Mouse (Mus musculus): ENCODE results near the gene Mrc1. TPM values are rescaled to one million over a fixed set of nuclear protein-coding genes. Genes with fewer than 3 reads are reported as not detected.
A peak's percentile ranks its signal among the peaks of the same experiment; 100 is the strongest.

Mrc1 gene
- polyA plus RNA-seq, 1 experiment from 2014 or later, result 1.2 TPM

DNA sequence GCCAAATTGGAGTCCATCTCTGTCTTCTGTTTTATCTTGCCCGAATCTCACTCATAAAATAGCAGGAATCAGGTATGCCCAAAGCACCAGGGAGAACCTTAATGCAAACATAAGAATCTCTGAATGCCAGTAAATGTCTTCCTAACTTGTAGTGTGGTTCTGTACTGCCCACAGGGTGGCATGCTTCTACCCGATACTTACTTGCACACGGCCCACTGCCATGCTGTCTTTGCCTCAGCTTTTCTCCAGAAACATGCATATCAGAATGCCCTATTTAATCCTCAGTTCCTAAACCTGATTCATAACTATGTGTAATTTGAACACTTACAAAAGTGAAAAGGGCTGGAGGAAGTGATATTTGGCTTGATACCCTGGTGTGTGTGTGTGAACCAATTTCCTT is 22.7 kb downstream of the Mrc1 start:
- whole genome bisulfite sequencing (ENCODE audit: insufficient replicate concordance), result 77% methylated on average over 3 of the region's 3 CpGs
- H3K27ac ChIP-seq (ENCODE audit: low read depth, low read length), result no peak overlapping the region
- no peak overlapping the region for H3K4me2 ChIP-seq
- ATAC-seq (replicated peaks; ENCODE audit: insufficient number of reproducible peaks, low FRiP score, low TSS enrichment), result no peak
- H3K9me3 ChIP-seq (replicated peaks; ENCODE audit: control insufficient read depth, low read length), result no peaks in the 10 kb centered on the region
- H3K9ac ChIP-seq (ENCODE audit: low read depth, low read length), result no peak overlapping the region
- H3K4me3 ChIP-seq (ENCODE audit: low read depth, low read length), result no peak overlapping the region
- H3K4me1 ChIP-seq (ENCODE audit: control insufficient read depth, insufficient read depth, low read length), result no peaks in the 10 kb centered on the region
- no peaks in the 10 kb centered on the region for H3K36me3 ChIP-seq (ENCODE audit: control insufficient read depth, insufficient read depth, low read length)
- H3K27me3 ChIP-seq (ENCODE audit: control insufficient read depth, insufficient read depth, low read length), result no peaks in the 10 kb centered on the region

DNA sequence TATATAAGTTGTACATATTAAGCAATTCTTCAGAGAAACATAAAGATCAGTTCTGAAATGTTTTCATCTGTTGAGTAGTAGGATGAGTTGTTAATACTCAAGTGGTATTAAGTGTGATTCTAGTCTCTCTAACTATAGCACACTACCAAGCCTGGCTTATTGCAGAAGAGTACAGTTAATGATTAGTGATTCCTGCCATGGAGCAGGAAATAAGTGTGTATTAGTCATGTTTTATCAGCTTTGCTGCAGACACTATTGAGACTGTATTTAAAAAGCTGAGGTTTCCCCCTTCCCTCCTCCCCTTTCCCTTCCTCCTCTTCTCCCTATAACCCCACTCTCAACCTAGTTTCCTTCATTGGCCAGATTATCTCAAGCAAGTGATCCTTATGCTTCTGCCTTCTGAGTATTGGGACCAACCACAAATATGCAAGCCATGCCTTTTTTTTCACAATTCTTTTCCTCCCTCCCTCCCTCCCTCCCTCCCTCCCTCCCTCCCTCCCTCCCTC is 29.2 kb downstream of the Mrc1 start:
- H3K4me2 ChIP-seq, result no peak overlapping the region
- ATAC-seq (replicated peaks; ENCODE audit: insufficient number of reproducible peaks, low FRiP score, low TSS enrichment), result no peak
- H3K4me1 ChIP-seq (ENCODE audit: control insufficient read depth, insufficient read depth, low read length), result no peaks in the 10 kb centered on the region
- no peaks in the 10 kb centered on the region for H3K9me3 ChIP-seq (replicated peaks; ENCODE audit: control insufficient read depth, low read length)
- H3K9ac ChIP-seq (ENCODE audit: low read depth, low read length), result no peak overlapping the region
- no peaks in the 10 kb centered on the region for H3K36me3 ChIP-seq (ENCODE audit: control insufficient read depth, insufficient read depth, low read length)
- H3K27ac ChIP-seq (ENCODE audit: low read depth, low read length), result no peak overlapping the region
- no peak overlapping the region for H3K4me3 ChIP-seq (ENCODE audit: low read depth, low read length)
- H3K27me3 ChIP-seq (ENCODE audit: control insufficient read depth, insufficient read depth, low read length), result no peaks in the 10 kb centered on the region

DNA sequence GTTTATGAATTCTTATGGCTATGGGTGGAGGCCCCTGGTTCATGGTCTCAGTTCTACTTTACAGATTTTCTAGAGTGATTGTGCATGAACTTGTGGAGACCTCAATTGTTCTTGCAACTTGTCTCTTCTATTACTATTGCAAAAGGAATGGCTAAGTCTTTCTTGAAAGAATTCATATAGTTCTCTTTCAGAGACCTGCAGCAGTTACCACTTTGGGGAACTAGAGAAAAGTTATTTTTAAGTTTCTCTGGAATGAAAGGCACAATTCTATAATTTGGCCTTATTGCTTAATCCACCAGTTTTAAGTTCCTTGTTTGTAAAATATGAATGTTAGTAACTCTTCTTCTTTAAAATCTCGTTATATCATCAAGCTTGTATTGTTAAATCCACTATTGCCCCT is 32.9 kb downstream of the Mrc1 start:
- no peaks in the 10 kb centered on the region for H3K4me1 ChIP-seq (ENCODE audit: control insufficient read depth, insufficient read depth, low read length)
- 71% methylated on average over 1 of the region's 1 CpGs for WGBS (ENCODE audit: insufficient replicate concordance)
- no peak overlapping the region for H3K4me2 ChIP-seq
- no peak overlapping the region for H3K9ac ChIP-seq (ENCODE audit: low read depth, low read length)
- no peak overlapping the region for H3K27ac ChIP-seq (ENCODE audit: low read depth, low read length)
- no peaks in the 10 kb centered on the region for H3K27me3 ChIP-seq (ENCODE audit: control insufficient read depth, insufficient read depth, low read length)
- H3K36me3 ChIP-seq (ENCODE audit: control insufficient read depth, insufficient read depth, low read length), result no peaks in the 10 kb centered on the region
- ATAC-seq (replicated peaks; ENCODE audit: insufficient number of reproducible peaks, low FRiP score, low TSS enrichment), result no peak
- H3K9me3 ChIP-seq (replicated peaks; ENCODE audit: control insufficient read depth, low read length), result no peaks in the 10 kb centered on the region
- no peak overlapping the region for H3K4me3 ChIP-seq (ENCODE audit: low read depth, low read length)

DNA sequence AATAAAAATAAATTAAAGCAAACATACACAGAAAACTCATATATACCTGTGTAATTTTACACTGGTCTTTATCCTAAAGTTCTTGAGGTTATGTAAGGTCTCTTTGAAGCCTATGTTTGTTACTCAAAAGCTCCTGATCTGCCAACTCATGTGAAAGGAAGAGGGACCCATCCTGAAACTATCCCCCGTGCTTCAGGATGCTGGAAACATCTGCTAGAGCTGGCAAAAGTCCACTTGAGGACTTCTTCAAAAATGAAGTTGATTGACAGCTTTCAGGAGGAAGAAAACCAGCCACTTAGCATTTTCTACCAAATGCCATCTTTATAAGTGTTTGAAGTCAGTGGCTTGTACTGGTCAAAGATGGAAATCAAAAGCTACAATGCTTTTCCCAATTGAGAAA is 40.0 kb downstream of the Mrc1 start:
- ATAC-seq (replicated peaks; ENCODE audit: insufficient number of reproducible peaks, low FRiP score, low TSS enrichment), result no peak
- no peaks in the 10 kb centered on the region for H3K4me1 ChIP-seq (ENCODE audit: control insufficient read depth, insufficient read depth, low read length)
- WGBS (ENCODE audit: insufficient replicate concordance), result 63% methylated on average over 1 of the region's 1 CpGs
- no peak overlapping the region for H3K4me2 ChIP-seq
- H3K4me3 ChIP-seq (ENCODE audit: low read depth, low read length), result no peak overlapping the region
- H3K36me3 ChIP-seq (ENCODE audit: control insufficient read depth, insufficient read depth, low read length), result no peaks in the 10 kb centered on the region
- H3K9me3 ChIP-seq (replicated peaks; ENCODE audit: control insufficient read depth, low read length), result no peaks in the 10 kb centered on the region
- no peak overlapping the region for H3K9ac ChIP-seq (ENCODE audit: low read depth, low read length)
- no peak overlapping the region for H3K27ac ChIP-seq (ENCODE audit: low read depth, low read length)
- no peaks in the 10 kb centered on the region for H3K27me3 ChIP-seq (ENCODE audit: control insufficient read depth, insufficient read depth, low read length)

DNA sequence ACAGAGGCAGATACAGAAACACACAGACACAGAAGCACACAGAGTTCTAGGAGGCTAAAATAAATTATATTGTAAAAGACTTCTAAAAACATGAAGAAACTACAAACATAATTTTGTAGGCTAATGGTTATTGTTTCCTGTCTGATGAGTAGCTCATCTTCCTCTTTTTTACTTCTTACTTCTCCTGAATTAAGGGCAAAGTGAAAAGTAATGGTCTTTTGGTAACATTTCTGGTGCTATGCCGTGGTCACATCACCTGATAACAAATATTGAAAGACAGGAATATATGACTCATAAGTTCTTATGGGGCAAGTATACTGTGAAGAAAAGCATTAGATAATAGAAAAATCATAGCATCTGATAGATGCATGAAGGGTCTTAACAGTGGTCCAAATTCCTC is 42.9 kb downstream of the Mrc1 start:
- H3K4me1 ChIP-seq (ENCODE audit: control insufficient read depth, insufficient read depth, low read length), result no peaks in the 10 kb centered on the region
- no peak overlapping the region for H3K9ac ChIP-seq (ENCODE audit: low read depth, low read length)
- 94% methylated on average over 1 of the region's 1 CpGs for WGBS (ENCODE audit: insufficient replicate concordance)
- no peaks in the 10 kb centered on the region for H3K27me3 ChIP-seq (ENCODE audit: control insufficient read depth, insufficient read depth, low read length)
- no peaks in the 10 kb centered on the region for H3K36me3 ChIP-seq (ENCODE audit: control insufficient read depth, insufficient read depth, low read length)
- no peak overlapping the region for H3K27ac ChIP-seq (ENCODE audit: low read depth, low read length)
- H3K9me3 ChIP-seq (replicated peaks; ENCODE audit: control insufficient read depth, low read length), result no peaks in the 10 kb centered on the region
- no peak overlapping the region for H3K4me2 ChIP-seq
- no peak overlapping the region for H3K4me3 ChIP-seq (ENCODE audit: low read depth, low read length)
- ATAC-seq (replicated peaks; ENCODE audit: insufficient number of reproducible peaks, low FRiP score, low TSS enrichment), result no peak

DNA sequence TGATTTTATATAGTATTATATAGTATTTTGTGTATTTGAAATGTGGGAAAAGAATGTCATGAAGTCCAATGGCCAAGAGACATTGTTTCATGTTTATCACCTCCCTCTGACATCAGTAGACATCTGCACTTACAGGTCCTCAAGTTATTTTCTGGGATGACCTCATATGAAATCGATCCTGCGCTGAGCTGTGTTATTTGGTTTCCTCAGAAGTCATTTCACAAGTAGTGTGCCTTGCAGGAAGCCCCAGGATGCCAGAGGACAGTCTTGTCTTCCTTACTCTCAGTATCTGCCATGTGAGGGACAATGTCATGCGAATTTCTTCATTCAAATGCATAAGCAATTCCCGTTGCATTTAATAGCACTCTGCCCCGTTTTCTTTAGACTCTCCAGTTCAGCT is 46.6 kb downstream of the Mrc1 start:
- Histone ChIP-seq H3K27me3 (ENCODE audit: control insufficient read depth, insufficient read depth, low read length) (no peaks in the 10 kb centered on the region), H3K4me3 (ENCODE audit: low read depth, low read length) (no peak overlapping the region), H3K9ac (ENCODE audit: low read depth, low read length) (no peak overlapping the region), H3K4me2 (no peak overlapping the region), H3K9me3 (replicated peaks; ENCODE audit: control insufficient read depth, low read length) (no peaks in the 10 kb centered on the region), H3K4me1 (ENCODE audit: control insufficient read depth, insufficient read depth, low read length) (no peaks in the 10 kb centered on the region), H3K27ac (ENCODE audit: low read depth, low read length) (no peak overlapping the region), H3K36me3 (ENCODE audit: control insufficient read depth, insufficient read depth, low read length) (no peaks in the 10 kb centered on the region)
- 80% methylated on average over 5 of the region's 5 CpGs for WGBS (ENCODE audit: insufficient replicate concordance)
- ATAC-seq (replicated peaks; ENCODE audit: insufficient number of reproducible peaks, low FRiP score, low TSS enrichment), result no peak

DNA sequence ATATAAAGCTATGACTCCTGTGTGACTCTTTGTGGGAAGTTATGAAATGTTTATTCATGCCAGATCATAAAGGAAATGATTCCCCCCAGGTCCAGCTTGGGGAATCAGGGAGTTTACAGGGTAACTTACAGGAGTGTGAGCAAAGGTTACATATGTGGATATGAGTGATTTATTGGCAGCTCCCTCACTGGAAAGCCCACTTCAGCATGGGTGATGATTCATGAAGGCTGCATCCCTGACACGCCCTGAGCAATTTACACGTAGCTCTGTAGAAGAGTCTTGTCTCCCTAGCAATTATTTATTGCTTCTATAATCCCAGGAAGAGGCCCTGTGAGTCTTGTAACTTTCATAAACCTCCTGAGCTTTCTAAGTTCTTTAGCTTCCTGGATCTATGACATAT is 50.1 kb downstream of the Mrc1 start:
- Histone ChIP-seq H3K27me3 (ENCODE audit: control insufficient read depth, insufficient read depth, low read length) (no peaks in the 10 kb centered on the region), H3K4me3 (ENCODE audit: low read depth, low read length) (no peak overlapping the region), H3K36me3 (ENCODE audit: control insufficient read depth, insufficient read depth, low read length) (no peaks in the 10 kb centered on the region), H3K27ac (ENCODE audit: low read depth, low read length) (no peak overlapping the region), H3K4me2 (no peak overlapping the region), H3K4me1 (ENCODE audit: control insufficient read depth, insufficient read depth, low read length) (no peaks in the 10 kb centered on the region), H3K9ac (ENCODE audit: low read depth, low read length) (no peak overlapping the region), H3K9me3 (replicated peaks; ENCODE audit: control insufficient read depth, low read length) (no peaks in the 10 kb centered on the region)
- ATAC-seq (replicated peaks; ENCODE audit: insufficient number of reproducible peaks, low FRiP score, low TSS enrichment), result no peak
- 69% methylated on average over 2 of the region's 2 CpGs for WGBS (ENCODE audit: insufficient replicate concordance)

DNA sequence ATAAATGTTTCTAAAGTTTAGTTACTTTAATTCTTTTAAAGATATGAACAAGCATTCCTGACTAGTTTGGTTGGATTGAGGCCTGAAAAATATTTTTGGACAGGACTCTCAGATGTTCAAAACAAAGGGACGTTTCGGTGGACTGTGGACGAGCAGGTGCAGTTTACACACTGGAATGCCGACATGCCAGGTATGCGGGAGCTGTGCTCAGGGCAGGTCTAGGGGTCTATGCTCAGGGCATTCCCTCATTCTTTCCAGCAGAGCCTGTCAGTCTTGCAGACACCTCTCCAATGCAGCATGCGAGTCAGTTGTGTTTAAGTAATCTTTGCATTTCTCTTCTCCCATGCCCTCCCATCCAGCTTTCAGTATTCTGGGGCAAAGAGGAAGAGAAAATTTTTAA is 50.6 kb downstream of the Mrc1 start:
- H3K36me3 ChIP-seq (ENCODE audit: control insufficient read depth, insufficient read depth, low read length), result no peaks in the 10 kb centered on the region
- no peaks in the 10 kb centered on the region for H3K27me3 ChIP-seq (ENCODE audit: control insufficient read depth, insufficient read depth, low read length)
- no peak overlapping the region for H3K9ac ChIP-seq (ENCODE audit: low read depth, low read length)
- H3K4me3 ChIP-seq (ENCODE audit: low read depth, low read length), result no peak overlapping the region
- H3K4me2 ChIP-seq, result no peak overlapping the region
- ATAC-seq (replicated peaks; ENCODE audit: insufficient number of reproducible peaks, low FRiP score, low TSS enrichment), result no peak
- H3K4me1 ChIP-seq (ENCODE audit: control insufficient read depth, insufficient read depth, low read length), result no peaks in the 10 kb centered on the region
- WGBS (ENCODE audit: insufficient replicate concordance), result 74% methylated on average over 6 of the region's 6 CpGs
- H3K9me3 ChIP-seq (replicated peaks; ENCODE audit: control insufficient read depth, low read length), result no peaks in the 10 kb centered on the region
- no peak overlapping the region for H3K27ac ChIP-seq (ENCODE audit: low read depth, low read length)

DNA sequence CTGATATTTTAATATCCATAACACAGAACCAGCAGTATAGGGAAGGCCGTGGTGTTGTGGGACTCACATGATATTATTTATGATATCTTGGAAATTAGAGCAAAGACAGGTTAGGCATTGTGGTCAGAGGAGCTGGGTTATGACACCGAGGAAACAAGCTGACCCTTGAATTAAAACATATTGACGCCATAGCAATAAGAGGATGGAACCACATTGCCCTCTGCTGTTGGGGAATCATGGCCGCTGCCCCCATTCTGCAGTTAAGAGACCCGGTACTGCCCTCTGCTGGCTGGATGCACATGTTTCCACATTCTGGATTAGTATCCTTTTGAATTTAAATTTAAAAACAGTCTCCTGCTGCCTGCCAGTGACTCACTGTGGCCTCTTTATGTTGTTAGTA is 66.1 kb downstream of the Mrc1 start:
- H3K9ac ChIP-seq (ENCODE audit: low read depth, low read length), result no peak overlapping the region
- H3K4me2 ChIP-seq, result no peak overlapping the region
- no peaks in the 10 kb centered on the region for H3K36me3 ChIP-seq (ENCODE audit: control insufficient read depth, insufficient read depth, low read length)
- 45% methylated on average over 5 of the region's 5 CpGs for WGBS (ENCODE audit: insufficient replicate concordance)
- no peaks in the 10 kb centered on the region for H3K4me1 ChIP-seq (ENCODE audit: control insufficient read depth, insufficient read depth, low read length)
- ATAC-seq (replicated peaks; ENCODE audit: insufficient number of reproducible peaks, low FRiP score, low TSS enrichment), result 0 out of 2 replicates have a peak, but pooled peaks have one; percentile 18
- H3K4me3 ChIP-seq (ENCODE audit: low read depth, low read length), result no peak overlapping the region
- no peak overlapping the region for H3K27ac ChIP-seq (ENCODE audit: low read depth, low read length)
- H3K27me3 ChIP-seq (ENCODE audit: control insufficient read depth, insufficient read depth, low read length), result no peaks in the 10 kb centered on the region
- no peaks in the 10 kb centered on the region for H3K9me3 ChIP-seq (replicated peaks; ENCODE audit: control insufficient read depth, low read length)

Data from heart, embryonic 11.5 days (tissue).